Mouse (Mus musculus) midbrain, embryonic 15.5 days (tissue): ENCODE results near the gene Safb2. TPM values are rescaled to one million over a fixed set of nuclear protein-coding genes. Genes with fewer than 3 reads are reported as not detected.

ENCODE experiments used
- ATAC-seq: fragments of 200-750 bp; cut with Nextera tagmentation; replicated peaks from 2 replicates; pipeline ENCODE4 v1.8.0; 2017; ENCODE audit warnings: moderate TSS enrichment
- H3K27ac ChIP-seq: fragments of 300-500 bp; sonication (generic); 2 replicates; pipeline ENCODE4 v1.5.1; 2015; ENCODE audit warnings: mild to moderate bottlenecking, inconsistent platforms
- H3K27me3 ChIP-seq: fragments of 300-500 bp; sonication (generic); replicated peaks from 2 replicates; pipeline ENCODE4 v1.6.1; 2015; ENCODE audit warnings: inconsistent platforms
- H3K36me3 ChIP-seq: fragments of 300-500 bp; sonication (generic); replicated peaks from 2 replicates; pipeline ENCODE4 v1.6.1; 2015; ENCODE audit warnings: inconsistent platforms
- H3K4me1 ChIP-seq: fragments of 300-500 bp; sonication (generic); 2 replicates; pipeline ENCODE4 v1.6.1; 2015; ENCODE audit warnings: inconsistent platforms
- H3K4me2 ChIP-seq: fragments of 300-500 bp; sonication (generic); 2 replicates; pipeline ENCODE4 v1.6.1; 2015; ENCODE audit warnings: inconsistent platforms, mild to moderate bottlenecking, moderate library complexity
- H3K4me3 ChIP-seq: fragments of 300-500 bp; sonication (generic); 2 replicates; pipeline ENCODE4 v1.5.1; 2015; ENCODE audit warnings: mild to moderate bottlenecking, inconsistent platforms
- H3K9ac ChIP-seq: fragments of 300-500 bp; sonication (generic); 2 replicates; pipeline ENCODE4 v1.6.1; 2015; ENCODE audit warnings: mild to moderate bottlenecking, inconsistent platforms
- H3K9me3 ChIP-seq: fragments of 300-500 bp; sonication (generic); 2 replicates; pipeline ENCODE4 v1.6.1; 2016; ENCODE audit warnings: inconsistent platforms
- WGBS: fragments of 180-500 bp; shearing (Covaris S2); methylation state at CpG from one replicate; pipeline ENCODE4 v1.1.7; 2015; ENCODE audit warnings: mixed read lengths; 5-methylcytosine and 5-hydroxymethylcytosine counted together
- polyA plus RNA-seq: library from polyadenylated mRNA; unstranded; fragments of >200 nt; fragmentation: Nextera tagmentation; extraction: Ambion mirVana; gene quantifications from 2 replicates; pipeline ENCODE4 v1.2.1, GENCODE M21; 2015

Safb2 gene
- polyA plus RNA-seq, 1 experiment from 2014 or later: 86.1 TPM

DNA sequence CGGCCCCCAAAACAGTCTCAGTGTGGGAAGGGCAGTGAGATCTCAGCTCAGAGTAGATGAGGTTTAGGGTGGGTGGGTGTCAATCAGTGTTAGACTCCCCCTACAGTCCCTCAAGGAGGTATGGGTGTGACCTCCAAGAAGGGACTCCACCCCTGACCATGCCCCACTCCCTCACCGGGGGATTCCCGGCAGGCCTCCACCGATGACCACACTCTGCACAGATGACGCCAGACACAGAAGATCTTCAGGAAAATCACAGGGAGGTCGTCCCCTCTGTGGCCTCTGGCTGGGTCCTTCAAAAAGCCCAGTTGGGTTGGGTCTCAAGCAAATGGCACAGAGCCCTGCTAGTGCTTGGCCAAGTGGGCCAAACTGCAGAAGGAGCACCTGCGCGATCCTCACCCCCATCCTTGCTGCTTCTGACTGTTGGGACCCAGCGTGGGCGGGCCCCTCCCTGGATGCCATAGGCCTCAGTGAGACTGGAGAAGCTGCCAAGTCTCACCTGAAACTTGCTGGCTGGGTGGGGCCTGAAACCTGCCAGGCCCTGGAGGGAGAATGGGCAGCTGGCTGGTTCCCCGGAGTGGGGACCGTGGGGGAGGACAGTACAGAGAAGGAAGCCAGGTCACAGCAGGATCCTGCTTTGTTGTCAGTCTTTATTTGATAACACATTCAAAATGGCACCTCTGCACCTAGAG is 33.5 kb downstream of the Safb2 start:
- Histone ChIP-seq H3K27me3 (no peaks in the 10 kb centered on the region), H3K36me3 (no peaks in the 10 kb centered on the region), H3K4me1 (peaks cover 37% of the 10 kb centered on the region), H3K4me3 (no peak overlapping the region), H3K9me3 (no peaks in the 10 kb centered on the region), H3K27ac (peak overlapping the region; percentile 81), H3K4me2 (no peak overlapping the region), H3K9ac (no peak overlapping the region)
- no peak for ATAC-seq
- WGBS: 79% methylated on average over 12 of the region's 12 CpGs

DNA sequence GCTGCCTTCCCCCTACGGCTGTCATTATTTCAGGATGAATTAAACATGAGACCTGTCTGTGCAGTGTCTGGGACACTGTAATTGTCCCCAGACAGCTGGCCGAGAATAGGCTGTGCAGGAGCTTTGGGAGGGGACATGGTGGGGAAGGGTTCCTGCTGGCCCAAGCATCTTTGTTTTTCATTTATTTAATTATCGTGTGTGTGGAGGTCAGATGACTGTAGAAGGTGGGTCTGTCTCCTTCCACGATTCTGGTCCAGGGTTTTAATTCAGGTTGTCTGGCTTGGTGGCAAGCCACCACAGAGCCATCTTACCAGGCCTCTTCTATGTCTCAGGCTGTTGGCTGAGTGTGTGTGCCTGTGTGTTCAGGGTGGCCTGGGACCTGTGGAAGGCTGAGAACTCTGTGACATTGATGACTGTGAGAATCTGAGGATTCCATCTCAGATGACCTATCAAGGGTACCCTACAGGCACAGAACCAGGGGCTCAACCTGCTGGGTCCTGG is 35.7 kb downstream of the Safb2 start:
- 31% methylated on average over 4 of the region's 4 CpGs for WGBS
- no peak for ATAC-seq
- no peaks in the 10 kb centered on the region for H3K36me3 ChIP-seq
- no peak overlapping the region for H3K4me3 ChIP-seq
- no peak overlapping the region for H3K9ac ChIP-seq
- no peak overlapping the region for H3K4me2 ChIP-seq
- H3K9me3 ChIP-seq: no peaks in the 10 kb centered on the region
- H3K27ac ChIP-seq: peak overlapping the region; percentile 13
- H3K4me1 ChIP-seq: peaks cover 40% of the 10 kb centered on the region
- no peaks in the 10 kb centered on the region for H3K27me3 ChIP-seq

DNA sequence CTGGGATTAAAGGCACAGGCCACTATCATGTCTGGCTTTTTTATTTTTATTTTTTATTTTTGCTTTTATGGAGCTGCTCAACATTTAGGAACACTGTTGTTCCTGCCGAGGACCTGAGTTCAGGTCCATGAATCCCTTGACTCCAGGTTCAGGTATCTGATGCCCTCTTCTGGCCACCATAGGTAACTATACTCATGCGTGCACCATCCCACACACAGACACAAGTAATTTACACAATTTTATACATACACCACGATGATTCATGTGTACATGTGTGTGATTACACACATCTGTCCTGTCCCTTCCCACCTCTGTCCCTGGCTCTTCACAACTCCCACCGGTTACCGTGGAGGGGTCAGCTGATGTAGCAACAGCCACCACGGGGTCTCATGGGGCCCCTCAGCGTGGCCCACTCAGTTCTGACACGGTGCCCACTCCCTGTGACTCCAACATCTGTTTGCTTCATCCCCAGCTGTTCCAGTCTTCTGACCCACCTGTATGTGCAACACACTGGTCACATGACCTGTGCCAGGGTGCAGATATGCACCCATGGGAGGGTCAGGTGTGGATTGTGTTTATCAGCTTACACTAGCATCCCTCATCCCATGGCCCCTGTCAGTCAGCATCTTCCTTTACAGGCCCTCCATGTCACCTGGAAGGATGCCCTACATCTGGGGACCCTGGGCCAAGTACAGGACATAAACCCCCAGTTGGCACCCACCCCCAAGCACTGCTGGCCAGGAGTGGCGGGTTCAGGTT is 36.4 kb downstream of the Safb2 start:
- Histone ChIP-seq H3K9ac (no peak overlapping the region), H3K27me3 (no peaks in the 10 kb centered on the region), H3K4me3 (no peak overlapping the region), H3K4me1 (peaks cover 40% of the 10 kb centered on the region), H3K27ac (peak overlapping the region; percentile 13), H3K9me3 (no peaks in the 10 kb centered on the region), H3K36me3 (no peaks in the 10 kb centered on the region), H3K4me2 (no peak overlapping the region)
- ATAC-seq: no peak
- 57% methylated on average over 9 of the region's 9 CpGs for WGBS

DNA sequence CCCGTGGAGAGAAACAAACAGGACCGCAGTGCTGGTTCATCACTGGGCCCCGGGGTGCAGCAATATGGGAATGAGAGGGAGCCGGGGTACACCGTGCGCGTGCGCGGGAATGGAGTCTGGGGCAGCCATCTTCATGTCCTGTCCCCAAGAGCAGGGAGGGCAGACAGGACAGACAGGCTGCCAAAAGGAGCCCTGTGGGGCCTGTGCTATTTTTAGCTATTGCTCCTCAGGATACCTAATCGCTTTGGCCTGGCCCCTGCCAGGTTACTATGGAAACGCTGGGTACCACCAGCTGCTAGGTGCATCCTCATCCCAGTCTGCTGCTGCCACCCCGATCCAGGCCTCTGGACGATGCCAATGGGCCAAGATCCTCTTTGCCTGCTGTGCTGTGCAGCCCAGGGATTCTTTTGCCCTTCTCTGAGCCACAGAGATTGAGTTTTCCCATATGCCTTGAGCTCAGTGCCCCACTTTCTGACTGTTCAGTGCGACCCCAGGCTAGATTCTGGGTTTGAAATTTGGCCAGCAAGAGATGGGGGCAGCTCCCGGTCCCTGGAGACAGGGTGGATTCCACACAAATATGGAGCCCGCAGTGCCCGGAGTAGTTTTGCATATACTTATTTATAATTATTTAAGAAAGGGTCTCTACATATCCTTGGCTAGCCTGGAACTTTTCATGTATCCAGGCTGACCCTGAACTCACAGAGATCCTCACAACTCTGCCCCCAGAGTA is 37.1 kb downstream of the Safb2 start:
- H3K9ac ChIP-seq: no peak overlapping the region
- H3K4me1 ChIP-seq: peaks cover 38% of the 10 kb centered on the region
- no peaks in the 10 kb centered on the region for H3K27me3 ChIP-seq
- H3K4me3 ChIP-seq: no peak overlapping the region
- no peak overlapping the region for H3K4me2 ChIP-seq
- H3K9me3 ChIP-seq: no peaks in the 10 kb centered on the region
- H3K36me3 ChIP-seq: no peaks in the 10 kb centered on the region
- WGBS: 41% methylated on average over 17 of the region's 17 CpGs
- peak; percentile 13; the same call in 1 of the 2 replicates for ATAC-seq
- peak overlapping the region; percentile 46 for H3K27ac ChIP-seq

DNA sequence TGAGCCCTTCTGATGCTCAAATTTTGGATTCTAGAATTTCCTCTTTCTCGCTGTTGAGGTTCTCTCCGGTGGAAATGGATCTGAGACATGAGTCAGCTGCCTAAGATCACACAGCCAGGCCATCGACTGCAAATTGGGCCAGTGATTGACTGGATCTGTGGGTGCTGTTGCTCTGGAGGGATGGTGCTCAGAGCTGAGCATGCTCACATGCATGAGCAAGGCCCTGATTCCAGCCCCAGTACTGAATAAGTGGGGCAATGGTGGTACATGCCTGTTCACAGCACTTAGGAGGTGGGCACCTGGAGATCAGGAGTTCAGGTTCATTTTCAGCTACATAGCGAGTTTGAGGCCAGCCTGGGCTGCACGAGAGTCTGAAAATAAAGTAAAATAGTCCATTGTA is 37.8 kb downstream of the Safb2 start:
- H3K27ac ChIP-seq: peak overlapping the region; percentile 46
- H3K36me3 ChIP-seq: no peaks in the 10 kb centered on the region
- peaks cover 31% of the 10 kb centered on the region for H3K4me1 ChIP-seq
- H3K9me3 ChIP-seq: no peaks in the 10 kb centered on the region
- H3K4me2 ChIP-seq: no peak overlapping the region
- no peak overlapping the region for H3K4me3 ChIP-seq
- WGBS: 80% methylated on average over 5 of the region's 5 CpGs
- H3K9ac ChIP-seq: no peak overlapping the region
- no peaks in the 10 kb centered on the region for H3K27me3 ChIP-seq
- ATAC-seq: no peak

DNA sequence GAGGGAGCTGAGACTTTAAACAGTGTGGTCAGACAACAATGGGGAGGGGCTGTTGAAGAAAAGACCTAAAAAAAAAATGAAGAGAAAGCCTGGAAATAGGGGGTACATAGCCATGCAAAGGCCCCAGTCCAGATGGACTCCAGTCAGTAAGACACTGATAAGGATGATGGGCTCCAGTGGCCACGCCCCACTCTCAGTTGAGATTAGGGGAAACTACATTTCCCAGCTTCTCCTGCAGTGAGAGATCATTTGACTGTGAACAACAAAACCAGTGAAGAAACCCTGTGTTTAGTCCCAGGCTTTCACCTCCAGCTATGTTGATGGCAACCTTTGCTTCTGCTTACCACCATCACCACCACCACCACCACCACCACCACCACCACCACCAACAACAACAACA is 38.4 kb downstream of the Safb2 start:
- Histone ChIP-seq H3K27me3 (no peaks in the 10 kb centered on the region), H3K4me3 (no peak overlapping the region), H3K9me3 (no peaks in the 10 kb centered on the region), H3K4me1 (peaks cover 25% of the 10 kb centered on the region), H3K36me3 (no peaks in the 10 kb centered on the region), H3K4me2 (no peak overlapping the region), H3K9ac (no peak overlapping the region), H3K27ac (no peak overlapping the region)
- no peak for ATAC-seq
- WGBS: 86% methylated on average over 1 of the region's 1 CpGs

DNA sequence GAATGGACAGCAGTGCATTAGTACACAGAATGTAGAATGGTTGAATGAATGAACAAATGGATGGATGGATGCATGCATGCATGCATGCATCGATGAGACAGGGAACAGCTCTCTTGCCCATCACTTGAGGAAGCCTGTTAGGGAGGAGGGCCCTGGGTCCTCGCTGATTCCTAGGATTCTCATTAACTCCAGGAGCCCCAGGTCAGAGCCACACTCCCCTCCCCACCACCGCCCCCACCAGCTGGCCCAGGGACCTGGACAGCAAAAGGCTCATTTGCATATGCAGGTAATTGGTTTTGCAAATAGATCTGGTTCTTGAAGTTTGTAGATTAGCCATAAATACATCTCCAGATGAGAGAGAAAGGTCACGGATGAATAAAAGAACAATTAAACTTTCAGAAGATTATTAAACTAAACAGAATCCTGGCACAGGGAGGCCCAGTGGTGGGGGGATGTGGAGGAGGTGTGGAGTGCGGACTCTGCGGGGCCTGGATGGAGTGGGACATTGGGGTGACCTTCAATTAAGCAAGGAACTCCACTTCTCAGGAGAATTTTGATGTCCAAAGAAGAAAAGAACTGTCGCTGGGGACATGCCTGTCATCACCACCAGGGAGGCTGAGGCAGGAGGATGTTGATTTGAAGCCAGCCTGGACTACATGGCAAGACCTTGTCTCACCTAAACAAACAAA is 39.5 kb downstream of the Safb2 start:
- Histone ChIP-seq H3K4me3 (no peak overlapping the region), H3K27ac (0 out of 2 replicates have a peak overlapping the region, but pooled peaks have one; percentile 4), H3K4me2 (no peak overlapping the region), H3K27me3 (no peaks in the 10 kb centered on the region), H3K9ac (no peak overlapping the region), H3K4me1 (peaks cover 24% of the 10 kb centered on the region), H3K36me3 (no peaks in the 10 kb centered on the region), H3K9me3 (no peaks in the 10 kb centered on the region)
- 77% methylated on average over 7 of the region's 7 CpGs for WGBS
- no peak for ATAC-seq

DNA sequence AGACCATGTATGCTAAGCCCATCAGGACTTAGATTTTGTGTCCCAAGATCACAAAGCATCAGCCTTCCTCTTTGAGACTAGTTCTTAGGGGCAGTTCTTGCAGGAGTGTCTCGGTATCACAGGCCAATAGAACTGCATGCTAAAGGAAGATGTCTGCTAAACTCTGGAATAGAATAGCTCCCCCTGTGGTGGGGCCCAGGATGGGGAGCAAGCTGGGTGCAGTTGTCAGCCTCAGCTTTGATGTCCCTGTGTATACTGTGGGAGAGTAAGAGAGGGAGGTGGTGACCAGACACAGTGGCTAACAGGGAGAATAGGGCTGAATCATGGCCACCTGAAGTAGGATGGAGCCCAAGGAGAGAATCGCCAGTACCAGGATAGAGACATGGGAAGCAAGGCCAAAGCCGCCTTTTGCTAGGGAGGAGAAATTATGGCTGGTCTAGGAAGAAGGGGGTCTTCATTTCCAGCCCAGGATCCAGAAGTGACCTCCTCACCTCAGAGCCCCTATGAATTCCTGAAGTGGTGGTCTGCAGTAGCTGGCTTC is 40.6 kb downstream of the Safb2 start:
- no peak for ATAC-seq
- Histone ChIP-seq H3K9me3 (no peaks in the 10 kb centered on the region), H3K36me3 (no peaks in the 10 kb centered on the region), H3K27me3 (no peaks in the 10 kb centered on the region), H3K27ac (no peak overlapping the region), H3K4me1 (peaks cover 24% of the 10 kb centered on the region), H3K4me2 (no peak overlapping the region), H3K9ac (no peak overlapping the region), H3K4me3 (no peak overlapping the region)
- 83% methylated on average over 3 of the region's 3 CpGs for WGBS

DNA sequence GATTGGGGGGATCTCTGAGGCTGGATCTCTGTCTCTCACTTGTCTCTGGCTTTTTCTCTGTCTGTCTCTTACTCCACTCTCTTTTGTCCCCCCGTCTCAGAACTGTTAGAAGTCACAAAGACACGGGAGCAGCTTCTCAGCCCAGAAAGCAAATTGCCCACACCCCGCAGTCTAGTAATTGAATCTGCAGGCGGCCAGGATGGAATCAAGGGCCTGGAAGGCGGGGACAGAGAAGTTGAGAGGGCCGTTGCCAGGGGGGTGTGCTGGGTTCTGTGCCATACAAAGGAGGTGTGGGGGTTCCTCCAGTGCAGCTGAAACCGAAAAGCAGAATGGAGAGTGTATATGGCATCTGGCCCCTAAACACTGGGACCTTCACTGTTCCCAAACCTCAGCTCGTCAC is 41.6 kb downstream of the Safb2 start:
- Histone ChIP-seq H3K9me3 (no peaks in the 10 kb centered on the region), H3K9ac (no peak overlapping the region), H3K36me3 (no peaks in the 10 kb centered on the region), H3K4me3 (no peak overlapping the region), H3K27me3 (no peaks in the 10 kb centered on the region), H3K4me1 (peaks cover 26% of the 10 kb centered on the region), H3K27ac (peak overlapping the region; percentile 32; the same call in 1 of the 2 replicates), H3K4me2 (no peak overlapping the region)
- ATAC-seq: no peak
- WGBS: 26% methylated on average over 8 of the region's 8 CpGs

DNA sequence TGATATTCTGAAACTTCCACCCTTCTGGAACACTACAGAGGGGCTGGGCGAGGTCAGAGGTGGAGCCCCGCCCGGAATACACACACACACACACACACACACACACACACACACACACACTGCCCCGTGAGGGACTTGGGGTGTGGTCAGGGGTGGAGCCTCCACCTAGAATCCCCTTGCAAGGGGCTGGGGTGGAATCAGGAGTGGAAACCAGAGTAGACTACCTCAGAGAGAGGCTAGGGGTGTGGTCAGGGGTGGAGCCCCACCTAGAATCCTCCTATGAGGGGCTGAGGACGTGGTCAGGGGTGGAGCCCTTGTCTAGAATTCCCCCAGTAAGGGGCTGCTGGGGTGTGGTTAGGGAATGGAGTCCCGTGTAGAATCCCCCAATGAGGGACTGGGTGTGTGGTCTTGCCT is 43.8 kb downstream of the Safb2 start:
- Histone ChIP-seq H3K27ac (no peak overlapping the region), H3K4me2 (no peak overlapping the region), H3K36me3 (no peaks in the 10 kb centered on the region), H3K4me1 (peaks cover 25% of the 10 kb centered on the region), H3K9me3 (no peaks in the 10 kb centered on the region), H3K4me3 (no peak overlapping the region), H3K9ac (no peak overlapping the region), H3K27me3 (no peaks in the 10 kb centered on the region)
- 34% methylated on average over 6 of the region's 6 CpGs for WGBS
- no peak for ATAC-seq

DNA sequence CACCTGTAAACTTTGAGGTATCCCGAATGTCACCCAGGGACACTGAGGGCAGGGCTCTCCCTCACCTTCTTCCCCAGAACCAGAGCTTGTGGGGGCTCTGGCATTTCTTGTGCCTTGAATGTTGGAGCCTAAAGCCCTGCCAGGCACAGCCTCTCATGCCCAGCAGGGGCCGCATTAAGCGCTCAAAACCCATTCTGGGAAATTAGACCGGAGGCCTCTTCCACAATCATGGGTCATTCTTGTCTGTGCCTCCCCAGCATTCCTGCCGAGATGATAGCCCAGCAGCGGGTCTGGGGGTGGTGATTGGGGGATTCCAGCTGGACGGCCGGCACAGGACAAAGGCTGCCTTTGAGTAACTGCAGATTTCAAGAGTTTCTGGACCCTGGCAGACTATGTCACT is 46.5 kb downstream of the Safb2 start:
- peaks cover 25% of the 10 kb centered on the region for H3K4me1 ChIP-seq

More for the DNA sequence above, 46.5 kb downstream of the Safb2 start:
- WGBS: 8% methylated on average over 8 of the region's 8 CpGs
- Histone ChIP-seq H3K9ac (no peak overlapping the region), H3K4me3 (no peak overlapping the region), H3K27me3 (no peaks in the 10 kb centered on the region), H3K9me3 (no peaks in the 10 kb centered on the region), H3K27ac (peak overlapping the region; percentile 57), H3K4me2 (no peak overlapping the region), H3K36me3 (no peaks in the 10 kb centered on the region)
- peak; percentile 44; the same call in 1 of the 2 replicates for ATAC-seq
